Mouse (Mus musculus) MEL (cell line): ENCODE results near the gene Rarb. TPM values are rescaled to one million over a fixed set of nuclear protein-coding genes. Genes with fewer than 3 reads are reported as not detected.
A peak's percentile ranks its signal among the peaks of the same experiment; 100 is the strongest.

Source experiments
- DNase-seq: peaks from one replicate; pipeline ENCODE4 v3.0.0; 2011; ENCODE audit warnings: low read depth, low spot score
- H3K27ac ChIP-seq: 2 replicates; pipeline ENCODE4 v1.5.1; 2012; ENCODE audit warnings: low read depth, mild to moderate bottlenecking, control low read depth, low read length, moderate library complexity; ENCODE audit not compliant: control insufficient read depth
- H3K27me3 ChIP-seq, 2 experiments: fragments of 150-350 bp in 1 of 2; sonication (generic) in 1 of 2; 2 replicates each; pipeline ENCODE4 v1.6.1; 2012; ENCODE audit warnings: low read length in 2 of 2, mild to moderate bottlenecking in 2 of 2, improper control_type of control experiment in 1 of 2, moderate library complexity in 1 of 2; ENCODE audit not compliant: insufficient read depth in 2 of 2, control insufficient read depth in 1 of 2
- H3K36me3 ChIP-seq, 2 experiments: 2 replicates each; pipeline ENCODE4 v1.6.1; 2012 to 2014; ENCODE audit warnings: low read length in 2 of 2, improper control_type of control experiment in 1 of 2, inconsistent platforms in 1 of 2, mild to moderate bottlenecking in 1 of 2; ENCODE audit not compliant: insufficient read depth in 2 of 2, control insufficient read depth in 1 of 2
- H3K4me1 ChIP-seq, 2 experiments: fragments of 150-350 bp in 1 of 2; sonication (generic) in 1 of 2; 2 replicates each; pipeline ENCODE4 v1.6.1; 2012; ENCODE audit warnings: low read length in 2 of 2, improper control_type of control experiment in 1 of 2, mild to moderate bottlenecking in 1 of 2; ENCODE audit not compliant: insufficient read depth in 2 of 2, control insufficient read depth in 1 of 2
- H3K4me3 ChIP-seq, 2 experiments: fragments of 150-350 bp in 1 of 2; sonication (generic) in 1 of 2; 2 replicates each; pipeline ENCODE4 v1.5.1; 2012; ENCODE audit warnings: low read depth in 2 of 2, low read length in 2 of 2, mild to moderate bottlenecking in 2 of 2, moderate library complexity in 2 of 2, control low read depth in 1 of 2, improper control_type of control experiment in 1 of 2; ENCODE audit not compliant: control insufficient read depth in 1 of 2, insufficient read depth in 1 of 2
- H3K79me2 ChIP-seq: 2 replicates; pipeline ENCODE4 v1.6.1; 2012; ENCODE audit warnings: mild to moderate bottlenecking, low read length, moderate library complexity; ENCODE audit not compliant: control insufficient read depth, poor library complexity, insufficient read depth
- H3K9ac ChIP-seq: 2 replicates; pipeline ENCODE4 v1.6.1; 2012; ENCODE audit warnings: low read depth, mild to moderate bottlenecking, control low read depth, low read length, moderate library complexity; ENCODE audit not compliant: control insufficient read depth, poor library complexity, severe bottlenecking
- H3K9me3 ChIP-seq: fragments of 150-350 bp; sonication (generic); replicated peaks from 2 replicates; pipeline ENCODE4 v1.6.1; 2012; ENCODE audit warnings: mild to moderate bottlenecking, low read length, improper control_type of control experiment, moderate library complexity; ENCODE audit not compliant: insufficient read depth
- ELF1 ChIP-seq: IDR thresholded peaks from 2 replicates; pipeline ENCODE4 v1.6.1; 2014; ENCODE audit warnings: low read depth, mild to moderate bottlenecking, inconsistent platforms, low read length, improper control_type of control experiment, moderate library complexity
- EP300 ChIP-seq, 2 experiments: IDR thresholded peaks; 2 replicates each; pipeline ENCODE4 v1.6.1; 2011; ENCODE audit warnings: improper control_type of control experiment in 2 of 2, low read length in 2 of 2, low read depth in 1 of 2, mild to moderate bottlenecking in 1 of 2
- ETS1 ChIP-seq: IDR thresholded peaks from 2 replicates; pipeline ENCODE4 v1.6.1; 2012; ENCODE audit warnings: low read depth, mild to moderate bottlenecking, inconsistent platforms, low read length, improper control_type of control experiment, moderate library complexity
- MAFK ChIP-seq: IDR thresholded peaks from 2 replicates; pipeline ENCODE4 v1.6.1; 2011; ENCODE audit warnings: low read depth, mild to moderate bottlenecking, low read length, improper control_type of control experiment, borderline replicate concordance
- MXI1 ChIP-seq: IDR thresholded peaks from 2 replicates; pipeline ENCODE4 v1.6.1; 2011; ENCODE audit warnings: mild to moderate bottlenecking, low read depth, low read length, improper control_type of control experiment
- POLR2AphosphoS2 ChIP-seq: IDR thresholded peaks from 2 replicates; pipeline ENCODE4 v1.6.1; 2011; ENCODE audit warnings: low read length, improper control_type of control experiment
- TBP ChIP-seq: IDR thresholded peaks from 2 replicates; pipeline ENCODE4 v1.8.0; 2011; ENCODE audit warnings: low read depth, low read length, improper control_type of control experiment
- TCF12 ChIP-seq: IDR thresholded peaks from 2 replicates; pipeline ENCODE4 v1.6.1; 2014; ENCODE audit warnings: low read depth, mild to moderate bottlenecking, inconsistent platforms, low read length, improper control_type of control experiment, moderate library complexity
- USF2 ChIP-seq, 2 experiments: IDR thresholded peaks; 2 replicates each; pipeline ENCODE4 v1.6.1; 2011 to 2012; ENCODE audit warnings: improper control_type of control experiment in 2 of 2, low read length in 2 of 2, borderline replicate concordance in 1 of 2, inconsistent platforms in 1 of 2, low read depth in 1 of 2, mild to moderate bottlenecking in 1 of 2; ENCODE audit not compliant: insufficient read depth in 1 of 2
- ZC3H11A ChIP-seq: IDR thresholded peaks from 2 replicates; pipeline ENCODE4 v1.6.1; 2012; ENCODE audit warnings: low read depth, mild to moderate bottlenecking, inconsistent platforms, low read length, improper control_type of control experiment
- ZMIZ1 ChIP-seq: IDR thresholded peaks from 2 replicates; pipeline ENCODE4 v1.6.1; 2012; ENCODE audit warnings: low read depth, mild to moderate bottlenecking, inconsistent platforms, low read length, improper control_type of control experiment, moderate library complexity
- polyA plus RNA-seq, 2 experiments: library from polyadenylated mRNA; stranded (reverse) in 1 of 2; unstranded in 1 of 2; fragments of >175 nt in 1 of 2; fragments of >200 nt in 1 of 2; gene quantifications; 2 replicates each; pipeline versions ENCODE4 v1.2.1 to v1.2.4; 2012; ENCODE audit warnings: low replicate concordance in 2 of 2, low read depth in 1 of 2; ENCODE audit not compliant: insufficient read length in 2 of 2, insufficient read depth in 1 of 2, missing spikeins in 1 of 2
- total RNA-seq: library from RNA; depleted of rRNA; stranded (reverse); fragments of 300-350 nt; gene quantifications from 2 replicates; pipeline ENCODE4 v1.2.3, GENCODE M21; 2012

Rarb gene
- total and polyA plus RNA-seq, 3 experiments = not detected

DNA sequence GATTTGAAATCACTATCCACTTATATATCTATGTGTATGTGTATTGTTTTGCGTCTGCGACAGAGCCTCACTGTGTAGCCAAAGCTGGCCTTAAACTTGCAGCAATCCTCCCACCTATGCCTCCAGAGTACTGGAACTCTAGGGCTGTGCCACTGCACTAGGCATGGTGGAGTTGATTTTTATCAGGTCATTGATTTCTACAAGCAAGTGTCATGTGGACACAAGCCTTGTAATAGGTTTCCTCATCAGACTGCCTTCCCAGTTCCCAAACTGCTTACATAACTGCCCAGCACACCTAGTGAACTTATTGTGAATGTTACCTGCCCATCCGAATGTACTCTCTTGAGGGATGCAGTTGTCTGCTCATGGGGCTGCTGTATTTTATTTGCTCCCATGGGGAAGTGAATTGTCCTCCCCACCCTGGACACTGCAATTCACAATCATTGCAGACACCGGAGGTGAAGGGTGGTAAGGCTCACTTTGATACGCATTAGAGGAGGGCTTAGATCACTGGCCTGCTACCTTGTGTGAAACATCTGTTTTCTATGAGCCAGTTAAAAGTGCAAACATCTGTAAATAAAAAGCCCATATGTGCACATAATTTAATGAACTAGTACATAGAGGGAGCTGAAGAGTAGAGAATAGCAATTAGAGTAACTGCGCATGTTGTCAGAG is 257.3 kb downstream of the Rarb start:
- no peak for DNase-seq
- Histone ChIP-seq H3K27me3 (no peaks in the 10 kb centered on the region; a peak in 1 of 4 replicates), H3K79me2 (no peaks in the 10 kb centered on the region), H3K4me3 (no peak overlapping the region), H3K9ac (no peak overlapping the region), H3K36me3 (peaks cover 0 to 3% of the 10 kb centered on the region in 2 experiments; a peak in 1 of 4 replicates), H3K9me3 (no peaks in the 10 kb centered on the region), H3K27ac (no peak overlapping the region), H3K4me1 (peaks cover 0 to 6% of the 10 kb centered on the region in 2 experiments; a peak in 2 of 4 replicates)
- TF ChIP-seq ZMIZ1 (no peak), TCF12 (no peak), USF2 (IDR thresholded peaks at IDR 0.05; ENCODE audit: borderline replicate concordance in 1 of 2, insufficient read depth in 1 of 2, low read depth in 1 of 2, low read length in 2 of 2) (no peak), ETS1 (no peak), POLR2AphosphoS2 (no peak), MAFK (no peak), MXI1 (no peak), ELF1 (no peak), TBP (no peak)

- Histone ChIP-seq H3K27ac (no peak overlapping the region; the same call in 1 of the 2 replicates), H3K9me3 (no peaks in the 10 kb centered on the region), H3K79me2 (no peaks in the 10 kb centered on the region), H3K36me3 (peaks cover 0 to 3% of the 10 kb centered on the region in 2 experiments; a peak in 1 of 4 replicates), H3K9ac (no peak overlapping the region), H3K4me1 (peaks cover 0 to 6% of the 10 kb centered on the region in 2 experiments; a peak in 2 of 4 replicates), H3K4me3 (no peak overlapping the region), H3K27me3 (no peaks in the 10 kb centered on the region; a peak in 1 of 4 replicates)
- DNase-seq = peak; percentile 45
- TF ChIP-seq EP300 (IDR thresholded peaks at IDR 0.05; ENCODE audit: low read depth in 1 of 2, low read length in 2 of 2) = 0 out of 4 replicates have a peak, but pooled peaks of 1 of the 2 experiments have one; percentile 53
- no peak for TF ChIP-seq ZC3H11A
These were observed 259.4 kb downstream of the Rarb start for GRCm38 (mm10) chr14:16559294-16560217.
